Mouse (Mus musculus) spleen, adult 2 months (tissue): Measurements from ENCODE around the gene Usmg5.

Experiments
- CTCF ChIP-seq: fragments of 200-500 bp; IDR thresholded peaks from 2 replicates; pipeline ENCODE4 v1.5.1; 2011; ENCODE audit warnings: mild to moderate bottlenecking, inconsistent platforms; ENCODE audit not compliant: insufficient read depth, insufficient read length, insufficient replicate concordance; ENCODE audit errors: extremely low read depth
- POLR2A ChIP-seq: fragments of 200-500 bp; IDR thresholded peaks from 2 replicates; pipeline ENCODE4 v1.6.1; 2011; ENCODE audit warnings: low read depth, low read length, inconsistent platforms

GRCm38 (mm10) chr19:47136170-47136569 lies 45.7 kb upstream of the Usmg5 start:
- TF ChIP-seq CTCF, result no peak
- TF ChIP-seq POLR2A, result no peak
